Mouse (Mus musculus): ENCODE measurements at regions not wholly inside any gene's neighbourhood (a gene's known extent, or its start where the extent isn't known, plus 50 kb on each side); places are given as distances from the start of the nearest gene placed in this dataset.

DNA sequence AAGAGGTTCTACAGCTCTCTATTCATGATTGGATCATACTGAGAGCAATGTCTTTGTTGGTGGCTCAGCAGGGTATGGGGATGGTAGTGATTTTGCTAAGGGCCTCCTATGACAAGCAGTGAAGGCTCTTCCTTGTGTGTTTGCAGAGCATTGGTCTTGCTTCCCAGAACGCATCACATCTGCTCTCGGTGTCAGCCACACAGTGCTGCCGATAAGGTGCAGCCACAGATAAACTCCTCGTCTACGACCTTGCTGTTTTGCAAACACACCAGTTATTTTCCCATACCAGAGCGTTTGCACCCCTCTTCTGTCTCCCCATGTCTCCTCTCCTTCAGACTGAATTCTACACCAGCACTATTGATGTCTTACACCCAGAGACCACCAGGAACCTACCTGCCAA lies 68.4 kb upstream of the Thpo start:
- in situ Hi-C loops (cut with MboI, MseI) = loop anchor here (5.0 kb wide), 1 partner anchor 90 kb away; no protein-coding TSS in a partner anchor

GRCm38 (mm10) chr16:20800038-20800437 lies 65.7 kb upstream of the Thpo start:
- in situ Hi-C loops (cut with MboI, MseI) = loop anchor here (5.0 kb wide), 1 partner anchor 92 kb away; no protein-coding TSS in a partner anchor

DNA sequence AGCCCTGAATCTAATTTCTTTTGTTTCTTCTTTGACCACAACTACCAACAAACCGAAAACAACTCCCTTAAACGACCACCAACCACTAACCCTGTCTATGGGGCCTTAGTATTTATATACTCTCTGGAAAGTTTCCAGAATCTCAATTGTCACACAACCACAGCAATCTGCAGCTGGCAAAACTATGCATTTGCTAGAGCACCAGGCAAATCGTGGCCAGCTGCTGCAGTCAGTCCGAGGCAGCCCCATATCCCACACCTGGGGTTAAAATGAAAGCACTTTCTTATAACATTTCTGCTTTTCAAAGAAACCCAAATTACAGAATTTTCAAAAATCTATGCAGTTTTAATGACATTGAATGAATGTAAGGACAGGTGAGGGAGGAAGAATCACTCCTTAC lies 63.8 kb upstream of the Thpo start:
- in situ Hi-C loops (cut with MboI, MseI) = loop anchor here (25.0 kb wide), 1 partner anchor 1486 kb away; the partner anchor contains the start of gene Olfr164

- in situ Hi-C loops (cut with MboI, MseI) = loop anchor here (25.0 kb wide), 1 partner anchor 1482 kb away; the partner anchor contains the start of gene Olfr164
Measured at GRCm38 (mm10) chr16:20794721-20795120, 60.4 kb upstream of the Thpo start.

All from T-helper 2 cell (primary cell).